Mouse (Mus musculus): ENCODE results near the gene Efemp2. TPM values are rescaled to one million over a fixed set of nuclear protein-coding genes. Genes with fewer than 3 reads are reported as not detected.
"Not testable (repeated sequence)": the region's sequence is repeated elsewhere in the genome, so short reads cannot be mapped to it uniquely, and the experiment has no call there.

The Efemp2 gene
- polyA plus RNA-seq, 1 experiment from 2014 or later = 99.7 TPM

GRCm38 (mm10) chr19:5486771-5487170 lies 13.0 kb downstream of the Efemp2 start:
- no peak for DNase-seq (ENCODE audit: low spot score)
- H3K36me3 ChIP-seq = peaks cover 53% of the 10 kb centered on the region
- 90% methylated on average over 4 of the region's 4 CpGs for WGBS
- H3K9me3 ChIP-seq (replicated peaks) = no peaks in the 10 kb centered on the region
- peaks cover 35% of the 10 kb centered on the region for H3K4me1 ChIP-seq
- H3K4me3 ChIP-seq = peak overlapping the region; percentile 97
- peak overlapping the region; percentile 97; the same call in 1 of the 2 replicates for H3K27ac ChIP-seq
- H3K27me3 ChIP-seq (ENCODE audit: low read depth, poor library complexity, severe bottlenecking) = no peaks in the 10 kb centered on the region

- H3K4me1 ChIP-seq = peaks cover 41% of the 10 kb centered on the region
- peak within 1 kb of the TSS; percentile 97 for H3K4me3 ChIP-seq
- peaks cover 53% of the 10 kb centered on the region for H3K36me3 ChIP-seq
- WGBS = 1% methylated on average over 39 of the region's 39 CpGs
- no peaks in the 10 kb centered on the region for H3K27me3 ChIP-seq (ENCODE audit: low read depth, poor library complexity, severe bottlenecking)
- peak; percentile 98 for DNase-seq (ENCODE audit: low spot score)
- H3K9me3 ChIP-seq (replicated peaks) = no peaks in the 10 kb centered on the region
- peak within 1 kb of the TSS; percentile 97 for H3K27ac ChIP-seq
Observed at GRCm38 (mm10) chr19:5487768-5488550, 14.2 kb downstream of the Efemp2 start, which contains the start of gene Mus81. TSS of gene Mus81 (minus strand) at chr19:5488402.

GRCm38 (mm10) chr19:5488878-5489571 lies 15.3 kb downstream of the Efemp2 start:
- H3K36me3 ChIP-seq = peaks cover 53% of the 10 kb centered on the region
- H3K4me1 ChIP-seq = peaks cover 41% of the 10 kb centered on the region
- DNase-seq (ENCODE audit: low spot score) = peak; percentile 98
- H3K4me3 ChIP-seq = peak overlapping the region; percentile 97
- no peaks in the 10 kb centered on the region for H3K9me3 ChIP-seq (replicated peaks)
- WGBS = under 1% methylated on average over 26 of the region's 26 CpGs
- peak overlapping the region; percentile 97 for H3K27ac ChIP-seq
- H3K27me3 ChIP-seq (ENCODE audit: low read depth, poor library complexity, severe bottlenecking) = no peaks in the 10 kb centered on the region

GRCm38 (mm10) chr19:5489721-5490120 lies 16.0 kb downstream of the Efemp2 start:
- WGBS = 57% methylated on average over 10 of the region's 10 CpGs
- H3K27me3 ChIP-seq (ENCODE audit: low read depth, poor library complexity, severe bottlenecking); H3K9me3 ChIP-seq (replicated peaks); DNase-seq (ENCODE audit: low spot score): not testable (repeated sequence)
- Histone ChIP-seq H3K4me1 (peaks cover 43% of the 10 kb centered on the region), H3K4me3 (peak overlapping the region; percentile 97), H3K27ac (peak overlapping the region; percentile 97), H3K36me3 (peaks cover 53% of the 10 kb centered on the region)

- Histone ChIP-seq H3K9me3 (replicated peaks) (no peaks in the 10 kb centered on the region), H3K4me1 (peaks cover 43% of the 10 kb centered on the region), H3K4me3 (peak within 1 kb of the TSS; percentile 97), H3K27ac (peak within 1 kb of the TSS; percentile 97), H3K36me3 (peaks cover 51% of the 10 kb centered on the region), H3K27me3 (ENCODE audit: low read depth, poor library complexity, severe bottlenecking) (no peaks in the 10 kb centered on the region)
- WGBS = under 1% methylated on average over 62 of the region's 62 CpGs
- peak; percentile 97 for DNase-seq (ENCODE audit: low spot score)
Observed at GRCm38 (mm10) chr19:5490313-5490897, 16.7 kb downstream of the Efemp2 start, which contains the start of gene Cfl1. TSS of gene Cfl1 (plus strand) at chr19:5490455.

- peak; percentile 83 for DNase-seq (ENCODE audit: low spot score)
- H3K4me1 ChIP-seq = peaks cover 43% of the 10 kb centered on the region
- under 1% methylated on average over 59 of the region's 59 CpGs for WGBS
- H3K9me3 ChIP-seq (replicated peaks) = no peaks in the 10 kb centered on the region
- H3K27ac ChIP-seq = peak overlapping the region; percentile 97
- H3K36me3 ChIP-seq = peaks cover 51% of the 10 kb centered on the region
- peak overlapping the region; percentile 97 for H3K4me3 ChIP-seq
- H3K27me3 ChIP-seq (ENCODE audit: low read depth, poor library complexity, severe bottlenecking) = no peaks in the 10 kb centered on the region
Observed at GRCm38 (mm10) chr19:5490898-5491708, 17.3 kb downstream of the Efemp2 start.

- DNase-seq (ENCODE audit: low spot score) = no peak
- WGBS = 88% methylated on average over 4 of the region's 4 CpGs
- Histone ChIP-seq H3K9me3 (replicated peaks) (no peaks in the 10 kb centered on the region), H3K4me3 (no peak overlapping the region), H3K27me3 (ENCODE audit: low read depth, poor library complexity, severe bottlenecking) (no peaks in the 10 kb centered on the region), H3K27ac (no peak overlapping the region), H3K36me3 (peaks cover 59% of the 10 kb centered on the region), H3K4me1 (peaks cover 28% of the 10 kb centered on the region)
Observed at GRCm38 (mm10) chr19:5492641-5493040, 18.9 kb downstream of the Efemp2 start.

GRCm38 (mm10) chr19:5493301-5493721 lies 19.6 kb downstream of the Efemp2 start:
- WGBS = 68% methylated on average over 9 of the region's 9 CpGs
- H3K4me3 ChIP-seq; H3K27me3 ChIP-seq (ENCODE audit: low read depth, poor library complexity, severe bottlenecking); H3K27ac ChIP-seq; DNase-seq (ENCODE audit: low spot score); H3K9me3 ChIP-seq (replicated peaks): not testable (repeated sequence)
- H3K36me3 ChIP-seq = peaks cover 66% of the 10 kb centered on the region
- peaks cover 25% of the 10 kb centered on the region for H3K4me1 ChIP-seq

- no peaks in the 10 kb centered on the region for H3K27me3 ChIP-seq (ENCODE audit: low read depth, poor library complexity, severe bottlenecking)
- H3K36me3 ChIP-seq = peaks cover 70% of the 10 kb centered on the region
- 90% methylated on average over 3 of the region's 3 CpGs for WGBS
- no peaks in the 10 kb centered on the region for H3K9me3 ChIP-seq (replicated peaks)
- no peak for DNase-seq (ENCODE audit: low spot score)
- H3K4me1 ChIP-seq = peaks cover 16% of the 10 kb centered on the region
- no peak overlapping the region for H3K27ac ChIP-seq
- H3K4me3 ChIP-seq = no peak overlapping the region
Observed at GRCm38 (mm10) chr19:5494314-5494713, 20.6 kb downstream of the Efemp2 start.

- 85% methylated on average over 12 of the region's 12 CpGs for WGBS
- Histone ChIP-seq H3K27me3 (ENCODE audit: low read depth, poor library complexity, severe bottlenecking) (no peaks in the 10 kb centered on the region), H3K36me3 (peaks cover 70% of the 10 kb centered on the region), H3K4me1 (peaks cover 9% of the 10 kb centered on the region; the same call in 1 of the 2 replicates), H3K4me3 (no peak overlapping the region), H3K9me3 (replicated peaks) (no peaks in the 10 kb centered on the region), H3K27ac (no peak overlapping the region)
- no peak for DNase-seq (ENCODE audit: low spot score)
Observed at GRCm38 (mm10) chr19:5495353-5496051, 21.7 kb downstream of the Efemp2 start.

GRCm38 (mm10) chr19:5496052-5496370 lies 22.3 kb downstream of the Efemp2 start:
- WGBS = 87% methylated on average over 16 of the region's 16 CpGs
- DNase-seq (ENCODE audit: low spot score) = no peak
- H3K4me1 ChIP-seq = peaks cover 9% of the 10 kb centered on the region; the same call in 1 of the 2 replicates
- no peaks in the 10 kb centered on the region for H3K9me3 ChIP-seq (replicated peaks)
- H3K36me3 ChIP-seq = peaks cover 70% of the 10 kb centered on the region
- no peak overlapping the region for H3K4me3 ChIP-seq
- no peaks in the 10 kb centered on the region for H3K27me3 ChIP-seq (ENCODE audit: low read depth, poor library complexity, severe bottlenecking)
- H3K27ac ChIP-seq = no peak overlapping the region

Data from limb, embryonic 10.5 days (tissue).